ENCODE assay signal across 7 mouse cellular contexts in the genomic region with DNA sequence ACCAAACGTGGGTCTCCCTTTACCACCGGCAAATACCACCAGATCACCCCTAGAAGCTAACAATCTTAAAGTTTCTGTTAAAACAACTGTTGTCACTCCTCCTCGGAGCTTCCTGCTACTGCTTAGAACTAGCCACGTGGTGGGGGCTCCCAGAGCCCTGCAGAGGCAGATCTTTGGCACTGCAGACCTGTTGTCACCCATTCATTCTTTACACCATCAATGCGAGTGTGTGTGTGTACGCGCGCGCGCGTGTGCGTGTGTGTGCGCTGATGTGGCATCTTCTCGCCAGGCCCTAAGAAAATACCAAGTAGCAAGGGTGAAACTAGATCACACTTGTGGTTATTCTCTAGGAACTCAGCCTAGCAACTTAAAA. TPM values are rescaled to one million over a fixed set of nuclear protein-coding genes. Genes with fewer than 3 reads are reported as not detected.
DNase-seq lines count a peak whose midpoint lies in the region; ATAC-seq and TF ChIP-seq lines count a peak whose summit lies in the region.

No protein-coding gene starts in this region.

- peak overlapping the region; percentile 72 for H3K4me2 ChIP-seq in forebrain, embryonic 11.5 days (ENCODE audit: low read depth, low read length, severe bottlenecking)
- H3K4me2 ChIP-seq in intestine, embryonic 16.5 days (ENCODE audit: low read depth, low read length) = peak overlapping the region; percentile 78

- no peaks in the 10 kb centered on the region for H3K27me3 ChIP-seq in testis, adult 2 months (ENCODE audit: control insufficient read depth, insufficient read depth, low read length)
- H3K27me3 ChIP-seq in forebrain, embryonic 11.5 days (ENCODE audit: control insufficient read depth, insufficient read depth, low read length) = no peaks in the 10 kb centered on the region
- H3K27me3 ChIP-seq in intestine, embryonic 16.5 days (replicated peaks; ENCODE audit: control insufficient read depth, insufficient read depth, low read length) = no peaks in the 10 kb centered on the region
- no peaks in the 10 kb centered on the region for H3K27me3 ChIP-seq in spleen, adult 2 months (ENCODE audit: control insufficient read depth, insufficient read depth, low read length)

- H3K36me3 ChIP-seq in testis, adult 2 months (ENCODE audit: control insufficient read depth, insufficient read depth, low read length) = no peaks in the 10 kb centered on the region
- H3K36me3 ChIP-seq in forebrain, embryonic 11.5 days (ENCODE audit: control insufficient read depth, insufficient read depth, low read length) = no peaks in the 10 kb centered on the region
- 0 out of 2 replicates have a peak, but pooled peaks cover 3% of the 10 kb centered on the region for H3K36me3 ChIP-seq in intestine, embryonic 16.5 days (ENCODE audit: control insufficient read depth, insufficient read depth, low read length)
- H3K36me3 ChIP-seq in spleen, adult 2 months (ENCODE audit: control insufficient read depth, insufficient read depth, low read length) = no peaks in the 10 kb centered on the region; the same call in 1 of the 2 replicates

- peaks cover 2% of the 10 kb centered on the region for H3K4me1 ChIP-seq in testis, adult 2 months (ENCODE audit: control insufficient read depth, insufficient read depth, low read length)
- peaks cover 8% of the 10 kb centered on the region; the same call in 1 of the 2 replicates for H3K4me1 ChIP-seq in forebrain, embryonic 11.5 days (replicated peaks; ENCODE audit: control insufficient read depth, insufficient read depth, low read length)
- peaks cover 22% of the 10 kb centered on the region for H3K4me1 ChIP-seq in intestine, embryonic 16.5 days (ENCODE audit: control insufficient read depth, insufficient read depth, low read length)
- H3K4me1 ChIP-seq in spleen, adult 2 months (ENCODE audit: control insufficient read depth, insufficient read depth, insufficient read length) = peaks cover 6% of the 10 kb centered on the region; the same call in 1 of the 2 replicates

- H3K27ac ChIP-seq in testis, adult 2 months (ENCODE audit: control insufficient read depth, insufficient read depth, low read depth, low read length) = peak overlapping the region; percentile 87
- H3K27ac ChIP-seq in forebrain, embryonic 11.5 days (ENCODE audit: low read depth, low read length) = no peak overlapping the region
- peak overlapping the region; percentile 97 for H3K27ac ChIP-seq in intestine, embryonic 16.5 days (ENCODE audit: low read length)
- peak overlapping the region; percentile 94 for H3K27ac ChIP-seq in spleen, adult 2 months (ENCODE audit: insufficient read depth, low read length)

- TF ChIP-seq POLR2A in testis, adult 2 months (IDR thresholded peaks at IDR 0.05; ENCODE audit: control insufficient read depth, low read depth, low read length) = no peak; the same call in 1 of the 2 replicates
- no peak for TF ChIP-seq POLR2A in spleen, adult 2 months (IDR thresholded peaks at IDR 0.05; ENCODE audit: low read depth, low read length)

- no peak for DNase-seq in testis, postnatal 14 days (ENCODE audit: low spot score)
- peak; percentile 61 for DNase-seq in adipocyte (ENCODE audit: low spot score)
- peak; percentile 70 for DNase-seq in forebrain, embryonic 11.5 days (ENCODE audit: low spot score)
- peak; percentile 23 for DNase-seq in lung, postnatal 36 days
- DNase-seq in spleen, adult 2 months (ENCODE audit: low read depth in 1 of 2, low spot score in 2 of 2) = peak in 1 of 2 experiments; percentile 17

- no peak for TF ChIP-seq CTCF in testis, adult 2 months (IDR thresholded peaks at IDR 0.05; ENCODE audit: control insufficient read depth, insufficient read depth, insufficient replicate concordance, low read depth, low read length)
- no peak for TF ChIP-seq CTCF in spleen, adult 2 months (IDR thresholded peaks at IDR 0.05; ENCODE audit: extremely low read depth, insufficient read depth, insufficient read length, insufficient replicate concordance)

- WGBS in forebrain, embryonic 11.5 days = 3% methylated on average over 14 of the region's 14 CpGs
- WGBS in intestine, embryonic 16.5 days = under 1% methylated on average over 14 of the region's 14 CpGs
- WGBS in spleen, adult 2 months = under 1% methylated on average over 14 of the region's 14 CpGs

- H3K4me3 ChIP-seq in testis, adult 2 months (ENCODE audit: control insufficient read depth, low read depth, low read length) = peak overlapping the region; percentile 93
- peak overlapping the region; percentile 95 for H3K4me3 ChIP-seq in forebrain, embryonic 11.5 days (ENCODE audit: low read depth, low read length)
- peak overlapping the region; percentile 89 for H3K4me3 ChIP-seq in intestine, embryonic 16.5 days (ENCODE audit: low read length)
- peak overlapping the region; percentile 81 for H3K4me3 ChIP-seq in spleen, adult 2 months (ENCODE audit: extremely low read depth, insufficient read depth, insufficient read length)

- ATAC-seq in forebrain, embryonic 11.5 days (replicated peaks; ENCODE audit: low FRiP score) = peak; percentile 68
- peak; percentile 32 for ATAC-seq in intestine, embryonic 16.5 days

- H3K9me3 ChIP-seq in forebrain, embryonic 11.5 days (ENCODE audit: control insufficient read depth, low read length) = no peaks in the 10 kb centered on the region
- H3K9me3 ChIP-seq in intestine, embryonic 16.5 days (ENCODE audit: control insufficient read depth, low read length) = no peaks in the 10 kb centered on the region

- H3K9ac ChIP-seq in forebrain, embryonic 11.5 days (ENCODE audit: low read length) = peak overlapping the region; percentile 99
- H3K9ac ChIP-seq in intestine, embryonic 16.5 days (ENCODE audit: low read depth, low read length) = peak overlapping the region; percentile 99

RNA-seq across cellular contexts. Expression of a gene that starts 3.9 kb away (rescaled TPM):
- polyA plus RNA-seq in testis, adult 2 months (2012; rRNA removed) = 253 and 333 TPM in 2 replicates
- 96.9 and 104 TPM in 2 replicates for polyA plus RNA-seq in forebrain, embryonic 11.5 days (2014; fragmentation: Nextera tagmentation; extraction: Ambion mirVana)
- polyA plus RNA-seq in intestine, embryonic 16.5 days (2015; fragmentation: Nextera tagmentation; extraction: Ambion mirVana) = 89.9 and 91.3 TPM in 2 replicates
- polyA plus RNA-seq in spleen, adult 2 months (2012; rRNA removed) = 3.6 and 7.4 TPM in 2 replicates

Comparison
In these comparisons a context has a peak if more than half of its experiments do, and no peak if none do; other contexts are left out.
1. RNA of a gene that starts 3.9 kb away (polyA plus RNA-seq): 253 to 333 TPM in testis, adult 2 months, 96.9 to 104 TPM in forebrain, embryonic 11.5 days and 89.9 to 91.3 TPM in intestine, embryonic 16.5 days; 3.6 to 7.4 TPM in spleen, adult 2 months; every median in the first group is over 10 times any median in the second.
2. Peak in every context shown above with its lines, with median percentiles within 50 percentile points of each other: H3K4me3 ChIP-seq.